Mouse (Mus musculus) urinary bladder, adult 2 months (tissue): ENCODE results near the gene Zfp710. TPM values are rescaled to one million over a fixed set of nuclear protein-coding genes. Genes with fewer than 3 reads are reported as not detected.

Experiments
- DNase-seq: peaks from one replicate; pipeline ENCODE4 v3.0.0; 2022; ENCODE audit warnings: low spot score
- polyA plus RNA-seq: library from polyadenylated mRNA; depleted of rRNA; stranded (reverse); fragments of >200 nt; gene quantifications from 2 replicates; pipeline ENCODE4 v1.2.3, GENCODE M21; 2012

Gene Zfp710
- polyA plus RNA-seq, 1 experiment: 15.6 TPM

DNA sequence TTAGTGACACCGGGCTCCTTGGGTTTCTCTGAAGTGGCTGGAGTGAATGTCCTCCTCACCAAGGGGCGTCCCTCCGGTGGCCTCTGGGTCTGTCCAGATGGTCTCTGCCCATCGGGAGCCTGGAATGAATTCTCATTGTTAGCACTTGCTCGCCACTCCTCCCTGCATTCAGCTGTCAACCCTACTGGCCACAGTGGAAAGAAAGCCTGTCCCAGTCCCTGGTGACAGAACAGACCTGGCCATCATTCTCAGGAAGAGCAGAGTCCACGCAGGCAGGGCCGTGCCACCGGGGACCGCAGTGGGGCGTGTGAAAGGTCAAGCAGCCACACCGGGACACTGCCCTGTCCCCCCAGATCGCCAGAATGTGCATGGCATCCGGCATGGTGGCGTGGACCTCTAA is 33.2 kb downstream of the Zfp710 start:
- DNase-seq: no peak

DNA sequence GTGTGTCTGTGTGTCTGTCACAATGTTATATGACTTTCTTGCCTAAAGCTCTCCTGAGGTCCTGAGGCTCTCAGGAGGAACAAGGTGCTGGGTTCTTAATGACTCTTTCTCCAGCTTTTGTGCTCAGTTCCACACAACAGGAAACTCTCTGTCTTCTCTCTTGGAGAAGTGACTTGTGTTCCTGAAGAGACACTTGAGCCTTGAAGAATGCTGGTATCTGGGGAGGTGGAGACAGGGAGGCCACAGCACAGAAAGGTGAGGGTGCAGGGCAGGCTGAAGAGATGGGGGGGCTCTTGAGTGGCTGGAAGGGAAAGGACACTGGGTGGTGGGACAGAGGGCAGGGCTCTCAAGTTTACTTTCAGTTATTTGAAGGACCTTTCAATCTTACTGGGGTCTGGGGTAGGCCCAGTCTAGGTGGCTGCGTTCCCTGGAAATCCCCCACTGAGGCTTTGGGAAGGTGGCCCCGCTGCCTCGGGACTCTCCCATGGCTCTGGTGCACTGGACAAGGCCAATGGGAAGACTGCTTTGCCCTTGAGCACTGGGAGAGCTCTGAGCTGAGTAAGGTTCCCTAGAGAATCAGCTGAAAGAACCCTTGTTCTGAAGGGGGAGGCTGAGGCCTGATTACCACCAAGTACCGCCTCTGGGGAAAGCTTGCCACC is 33.9 kb downstream of the Zfp710 start:
- DNase-seq: no peak

DNA sequence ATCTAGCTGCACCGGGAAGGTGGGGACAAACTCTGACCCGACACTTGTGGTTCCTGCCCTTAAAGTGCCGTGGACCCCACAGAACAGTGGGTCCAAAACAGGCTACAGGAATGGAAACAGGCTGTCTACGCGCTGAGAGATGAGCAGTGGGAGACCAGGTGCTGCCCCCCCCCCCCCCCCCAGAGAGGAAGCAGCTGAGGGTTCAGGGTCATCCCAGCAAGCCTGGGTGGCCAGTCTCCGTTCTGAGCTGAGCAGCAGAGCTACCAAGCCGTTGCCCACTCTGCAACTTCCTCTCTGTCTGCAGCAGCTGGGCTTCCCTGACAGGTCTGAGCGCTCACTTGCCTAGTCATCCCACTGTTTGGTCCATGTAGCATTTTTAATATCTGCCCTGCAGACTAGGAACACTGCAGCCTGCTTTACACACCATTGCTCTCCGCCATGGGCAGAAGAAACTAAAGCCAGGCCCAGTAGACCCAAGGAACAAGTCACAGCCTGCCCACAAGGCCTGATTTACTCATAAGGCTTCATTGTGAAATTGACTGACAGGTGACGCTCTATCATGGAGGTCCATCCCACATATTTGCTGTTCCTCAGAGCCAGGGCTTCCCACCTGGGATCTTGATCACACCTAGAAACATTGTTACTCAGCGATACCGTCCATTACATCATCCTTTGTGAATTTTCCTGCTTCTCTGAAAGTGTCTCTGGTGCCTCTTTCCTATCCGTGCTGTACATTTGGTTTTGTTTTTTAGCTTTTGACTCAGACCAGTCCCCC is 34.6 kb downstream of the Zfp710 start:
- DNase-seq: no peak

DNA sequence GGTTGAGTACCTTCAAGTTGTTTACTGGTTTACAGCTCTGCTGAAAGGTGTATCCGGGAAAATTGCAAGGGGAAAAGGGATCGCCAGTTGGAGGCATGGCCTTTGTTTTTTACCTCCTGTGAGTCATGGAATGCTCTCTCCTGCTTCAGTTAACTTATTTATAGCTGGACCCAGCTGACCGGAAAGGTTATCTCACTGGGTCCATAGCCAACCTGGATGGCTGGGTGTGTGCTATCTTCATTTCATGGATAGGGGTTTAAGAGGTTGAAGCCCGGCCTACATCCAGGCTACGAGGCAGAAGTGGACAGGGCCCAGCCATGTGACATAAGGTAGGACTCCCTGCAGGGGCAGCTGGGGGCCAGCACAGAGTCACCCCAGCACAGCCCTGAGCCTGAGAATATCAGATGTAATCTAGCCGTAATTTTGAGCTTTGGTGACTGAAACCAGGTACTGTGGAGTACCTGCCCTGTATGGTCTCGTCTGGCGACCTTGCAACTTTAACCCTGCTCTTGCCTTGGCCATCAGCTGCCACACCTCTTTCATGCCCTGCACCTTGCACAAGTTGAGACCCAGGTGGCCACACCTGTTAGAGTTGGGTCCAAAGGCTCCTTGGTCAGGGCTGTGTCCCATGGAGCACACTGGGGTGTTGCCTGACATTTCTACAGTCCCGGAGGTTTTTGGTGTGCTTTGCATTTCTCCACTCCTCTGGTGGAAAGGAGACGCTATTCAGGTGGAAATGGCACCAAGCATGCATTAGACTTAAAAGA is 35.6 kb downstream of the Zfp710 start:
- no peak for DNase-seq

DNA sequence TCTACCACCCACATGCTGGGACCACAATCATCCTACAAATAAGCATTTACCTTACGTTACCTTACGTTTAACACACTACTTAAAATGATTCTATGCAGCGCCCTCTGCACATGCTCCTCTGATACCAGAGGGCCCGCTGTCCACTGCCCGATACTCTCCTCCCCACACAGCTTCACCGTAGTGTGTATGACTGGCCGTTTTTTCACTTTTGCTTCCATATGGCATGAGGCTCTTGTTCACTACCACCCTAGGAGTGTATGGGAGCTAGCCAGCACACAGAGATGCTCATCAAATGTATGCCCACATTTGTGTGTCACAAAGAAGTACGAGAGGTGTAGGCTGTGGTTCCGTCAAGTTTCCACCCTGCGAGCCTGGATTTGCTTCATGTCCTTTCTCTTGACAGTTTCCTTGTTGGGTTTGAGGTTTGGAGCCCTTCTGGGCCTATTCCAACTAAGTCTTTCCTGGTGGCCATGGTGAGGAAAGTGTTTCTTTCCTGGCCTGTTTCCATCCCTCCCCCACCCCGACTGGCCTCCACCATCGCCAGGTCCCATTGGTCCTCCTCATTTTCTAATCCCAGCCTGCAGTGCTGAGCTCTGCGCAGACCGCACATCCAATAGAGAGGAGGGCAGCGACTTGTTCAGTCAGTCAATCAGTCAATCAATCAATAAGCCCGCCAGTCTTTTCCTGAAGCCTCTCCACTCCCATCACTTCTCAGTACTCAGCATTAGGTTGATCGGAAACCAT is 37.6 kb downstream of the Zfp710 start:
- DNase-seq: no peak

DNA sequence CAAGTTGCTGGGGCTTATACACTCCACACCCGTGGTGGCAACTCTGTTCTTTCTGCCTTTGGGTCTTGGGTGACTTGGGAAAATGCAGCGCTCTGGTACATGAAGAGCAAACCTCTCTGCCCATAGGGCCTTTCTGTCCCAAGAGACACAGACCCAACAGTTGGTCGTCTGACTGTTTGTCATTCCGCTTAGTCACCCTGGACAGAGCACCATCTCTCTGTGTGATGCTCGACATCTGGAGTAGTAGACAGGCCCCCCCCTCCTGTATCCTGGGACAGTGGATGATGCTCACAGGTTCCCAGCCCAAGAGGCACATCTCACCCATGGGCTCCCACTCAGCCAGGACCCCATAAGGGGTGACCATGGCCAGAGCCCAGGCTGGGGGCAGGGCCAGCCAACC is 38.6 kb downstream of the Zfp710 start:
- no peak for DNase-seq

DNA sequence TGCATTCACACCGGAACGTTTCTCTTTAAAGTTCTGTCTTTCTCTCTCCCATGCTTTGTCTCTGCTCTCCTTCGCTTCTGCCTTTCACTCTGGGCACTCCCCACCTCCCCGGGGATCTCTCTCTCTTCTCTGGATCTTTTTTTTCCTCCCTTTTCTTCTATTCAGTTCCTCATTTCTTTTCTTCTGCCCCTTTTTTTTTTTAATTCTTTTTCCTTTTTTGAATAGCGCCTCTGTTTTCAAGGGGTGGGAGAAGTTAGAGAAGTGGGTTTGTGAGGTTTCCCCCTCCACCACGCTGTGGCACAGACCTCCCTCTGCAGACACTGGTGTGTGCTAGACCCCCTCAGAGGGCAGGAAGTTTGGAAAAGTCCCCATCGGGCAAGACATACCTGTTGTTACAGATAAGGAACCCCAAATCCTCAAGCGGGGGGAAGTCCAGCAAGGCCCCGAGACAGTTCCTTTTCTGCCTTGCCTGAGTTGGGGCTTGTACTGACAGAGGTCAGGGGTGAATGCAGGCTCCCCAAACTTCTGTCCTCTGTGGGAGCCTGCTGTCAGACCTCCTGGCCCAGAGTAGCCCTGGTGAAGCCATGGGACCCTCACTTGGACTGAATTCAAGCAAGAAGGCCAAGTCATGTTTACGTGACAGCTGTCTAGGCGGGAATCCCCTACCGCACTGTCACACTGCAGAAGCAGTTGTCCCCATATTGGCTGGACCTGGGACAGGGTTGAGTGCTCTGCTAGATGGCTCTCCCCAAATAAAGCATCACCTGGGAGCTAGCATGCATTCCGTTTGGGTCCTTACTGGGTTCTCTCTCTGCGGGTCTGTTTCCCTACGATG is 39.5 kb downstream of the Zfp710 start:
- no peak for DNase-seq

DNA sequence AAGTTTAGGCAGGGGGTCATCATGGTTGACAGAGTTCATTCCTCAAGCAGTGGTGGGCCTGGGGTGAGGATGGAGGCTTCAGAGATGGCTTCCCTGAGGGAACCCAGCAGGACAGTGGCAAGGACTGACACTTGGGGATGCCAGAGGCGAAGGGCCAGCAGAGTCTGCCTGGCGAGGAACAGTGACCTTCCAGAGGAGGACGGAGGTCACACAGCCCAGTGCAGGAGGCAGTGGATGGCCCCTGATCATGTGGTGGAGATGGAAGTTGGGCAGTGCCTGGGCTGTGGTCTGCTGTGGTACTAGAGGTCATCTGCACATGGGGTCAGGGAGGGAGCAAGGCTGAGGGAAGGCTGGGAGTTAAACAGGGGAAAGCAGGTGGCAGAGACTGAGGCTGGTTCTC is 40.6 kb downstream of the Zfp710 start:
- no peak for DNase-seq

DNA sequence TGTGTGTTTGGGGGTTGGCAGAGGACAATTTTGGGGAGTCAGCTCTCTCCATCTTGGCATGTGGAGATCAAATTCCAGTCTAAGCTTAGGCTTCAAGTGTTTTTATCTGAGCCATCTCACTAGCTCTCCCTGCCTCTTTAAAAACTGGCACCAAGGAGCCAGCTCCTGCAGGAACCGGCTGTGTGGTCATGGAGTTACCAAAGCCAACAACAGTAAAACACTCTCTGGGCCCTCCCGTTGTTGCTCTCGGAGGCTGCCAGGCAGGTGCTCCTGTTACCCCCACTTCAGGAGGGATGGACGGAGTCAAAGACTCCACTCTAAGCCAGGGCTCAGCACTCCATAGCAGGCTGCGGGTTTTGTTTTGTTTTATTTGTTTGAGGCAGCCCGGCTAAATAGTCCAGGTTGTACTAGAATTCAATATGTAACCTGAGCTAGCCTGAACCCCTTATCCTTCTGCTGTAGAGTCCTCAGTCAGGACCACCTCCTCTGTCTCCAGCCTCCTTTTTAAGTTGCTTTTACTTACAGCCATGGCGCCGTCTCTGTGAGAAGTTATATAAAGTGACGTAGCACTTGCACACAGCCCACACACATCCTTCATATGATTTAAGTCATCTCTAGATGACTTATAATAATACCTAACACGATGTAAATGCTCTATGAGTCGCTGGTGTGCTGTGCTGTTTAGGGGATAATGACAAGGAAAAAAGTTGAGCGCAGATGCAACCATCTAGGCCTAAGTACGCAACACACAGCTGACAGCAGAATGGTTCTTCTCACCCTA is 42.3 kb downstream of the Zfp710 start:
- DNase-seq: no peak

DNA sequence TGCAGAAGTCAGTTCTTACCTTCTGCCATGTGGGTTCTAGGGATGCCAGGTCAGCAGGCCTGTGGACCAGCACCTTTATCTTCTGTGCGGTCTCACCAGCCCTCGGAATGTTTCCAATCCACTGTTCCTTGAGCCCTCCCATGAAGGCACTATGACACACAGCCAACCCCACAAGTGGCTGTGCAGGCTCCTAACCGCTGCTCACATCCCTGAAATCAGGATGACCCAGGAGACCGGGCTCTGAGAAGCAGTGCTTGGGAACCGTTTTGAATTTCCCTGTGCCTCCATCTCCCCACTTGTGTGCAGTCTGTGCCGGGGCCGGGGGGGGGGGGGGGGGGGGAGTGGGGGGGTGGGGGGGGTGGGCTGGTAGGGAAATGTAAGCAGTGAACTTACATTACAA is 43.7 kb downstream of the Zfp710 start:
- no peak for DNase-seq

DNA sequence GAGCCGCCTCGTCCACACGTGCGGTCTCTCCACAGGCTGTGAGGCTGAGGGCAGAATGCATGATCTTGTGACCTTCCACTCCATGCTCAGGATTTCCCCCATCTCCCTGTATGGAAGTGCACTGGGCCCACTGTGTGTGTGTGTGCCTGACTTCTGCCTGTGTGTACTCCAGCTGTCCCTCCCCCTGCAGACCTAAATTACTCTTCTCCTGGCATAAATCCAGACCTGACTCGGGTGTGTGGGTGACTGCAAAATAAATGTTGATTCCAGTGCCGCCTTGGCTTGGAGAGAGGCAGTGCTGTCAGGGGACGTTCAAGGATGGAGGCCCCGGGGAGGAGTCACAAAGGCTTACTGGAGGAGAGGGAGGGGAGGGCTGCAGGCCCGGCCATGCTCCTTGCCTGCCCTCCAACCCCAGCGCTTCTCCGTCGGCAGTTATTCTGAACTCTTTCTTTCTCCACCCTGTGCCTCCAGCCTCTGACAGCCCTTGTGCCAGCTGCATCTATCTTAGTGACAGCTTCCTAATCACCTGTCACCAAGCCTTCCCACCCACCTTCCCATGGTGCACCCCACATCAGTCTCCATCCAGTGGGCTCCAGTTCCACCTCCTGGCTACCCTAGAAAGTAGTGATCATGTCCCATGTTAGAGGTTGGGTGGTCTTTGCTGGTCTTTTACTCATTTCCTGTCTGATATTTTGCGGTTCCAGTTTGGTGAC is 45.2 kb downstream of the Zfp710 start:
- DNase-seq: no peak

DNA sequence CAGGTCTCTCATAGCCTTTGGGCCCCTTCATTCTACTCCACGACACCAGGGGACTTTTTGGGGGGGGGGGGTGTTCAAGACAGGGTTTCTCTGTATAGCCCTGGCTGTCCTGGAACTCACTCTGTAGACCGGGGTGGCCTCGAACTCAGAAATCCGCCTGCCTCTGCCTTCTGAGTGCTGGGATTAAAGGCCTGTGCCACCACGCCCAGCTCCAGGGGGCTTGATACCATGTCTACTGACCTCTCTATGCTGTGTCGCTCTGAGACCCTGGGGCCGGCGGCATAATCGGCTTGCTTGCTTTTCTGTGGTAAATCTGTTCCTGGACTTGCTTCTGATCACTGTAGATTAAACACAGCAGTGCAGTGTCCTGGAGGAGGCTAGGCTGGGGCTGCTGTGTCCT is 46.6 kb downstream of the Zfp710 start:
- no peak for DNase-seq

DNA sequence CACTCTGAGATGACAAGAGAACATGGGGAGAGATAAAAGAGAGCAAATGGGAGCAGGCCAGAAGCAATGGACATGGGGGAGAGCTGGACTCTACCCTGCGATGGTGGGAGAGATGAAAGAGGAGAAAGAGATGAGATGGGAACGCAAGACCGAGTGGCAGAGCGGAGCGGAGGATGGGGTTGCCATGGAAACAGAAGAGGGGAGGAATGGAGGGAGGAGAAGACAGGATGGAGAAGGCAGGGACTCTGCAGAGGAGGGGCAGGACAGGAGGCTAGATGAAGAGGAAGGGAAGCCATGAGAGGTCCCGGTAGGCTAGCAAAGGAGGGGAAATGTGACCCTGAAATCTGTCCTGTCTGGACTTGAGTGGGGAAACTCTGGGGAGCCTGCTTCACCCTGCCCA is 47.7 kb downstream of the Zfp710 start:
- no peak for DNase-seq

DNA sequence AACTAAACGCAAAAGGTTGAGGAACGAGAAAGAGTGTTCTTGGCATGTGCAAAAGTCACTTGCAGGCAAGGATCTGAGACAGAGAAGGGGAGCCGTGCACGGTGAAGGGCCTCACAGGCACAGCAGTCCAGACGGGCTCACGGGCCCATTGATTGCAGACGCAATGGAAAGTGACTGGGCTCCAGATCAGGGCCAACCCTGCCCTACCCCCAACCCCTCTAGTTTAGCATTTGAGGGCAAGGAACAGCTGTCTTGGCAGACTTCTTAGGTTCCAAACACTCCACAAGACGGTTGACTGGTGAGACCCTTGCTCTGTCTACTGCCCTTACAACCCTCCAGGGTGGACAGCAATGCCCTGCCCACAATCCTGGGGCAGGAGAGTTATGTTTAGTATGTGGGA is 48.9 kb downstream of the Zfp710 start:
- no peak for DNase-seq

DNA sequence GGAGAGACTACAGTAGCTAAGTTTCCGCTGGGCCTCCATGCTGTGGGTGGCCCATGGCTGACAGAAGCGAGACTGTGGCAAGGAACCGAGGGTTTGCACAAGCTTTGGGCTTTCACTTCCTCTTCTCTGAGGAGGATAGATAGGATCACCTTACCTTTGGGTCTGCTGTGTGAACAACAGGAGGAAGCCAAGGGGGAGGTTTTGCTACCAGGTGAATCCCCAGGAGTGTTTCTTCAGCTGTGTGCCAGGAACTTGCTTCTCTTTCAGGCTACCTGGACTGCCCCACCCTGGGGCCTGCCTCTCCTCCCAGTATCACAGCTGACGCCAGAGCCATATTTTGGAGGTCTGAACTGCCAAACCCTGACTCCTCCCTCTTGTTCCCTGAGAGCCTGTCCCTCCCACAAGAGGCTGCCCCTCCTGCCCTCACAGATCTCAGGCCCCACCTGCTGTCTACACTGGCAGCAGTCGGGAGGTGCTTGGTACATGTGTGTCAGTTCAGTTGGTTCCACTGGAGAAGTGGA is 50.4 kb downstream of the Zfp710 start:
- no peak for DNase-seq

DNA sequence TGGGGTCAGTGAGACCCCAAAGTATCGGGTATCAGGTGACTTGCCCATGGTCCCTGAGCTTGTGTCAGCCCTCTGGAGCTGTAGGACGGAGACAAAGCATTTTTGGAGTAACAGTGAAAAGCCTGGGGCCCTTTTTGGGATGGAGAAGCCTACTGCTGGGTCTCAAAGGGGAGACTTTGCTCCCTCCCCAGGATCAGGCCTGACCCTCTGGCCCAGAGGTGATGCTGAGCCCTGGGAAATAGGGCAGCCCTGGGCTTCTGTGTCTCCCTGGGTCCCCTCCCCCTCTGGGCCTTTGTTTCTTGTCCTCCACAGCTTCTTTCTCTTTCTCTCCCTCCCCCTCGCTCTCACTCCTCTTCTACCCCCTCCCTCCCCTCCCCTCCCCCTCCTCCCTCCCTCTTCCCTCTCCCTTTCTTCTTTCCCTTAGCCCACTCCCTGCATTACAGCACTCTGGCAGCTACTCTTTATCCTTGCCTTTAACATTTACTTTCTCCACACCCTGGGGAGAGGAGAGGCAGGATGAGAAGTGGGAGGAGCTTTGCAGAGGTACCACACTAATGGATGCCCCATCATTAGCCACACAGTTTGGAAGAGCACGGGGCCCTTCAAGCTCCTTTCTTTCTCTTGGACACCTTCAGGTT is 51.5 kb downstream of the Zfp710 start:
- no peak for DNase-seq

DNA sequence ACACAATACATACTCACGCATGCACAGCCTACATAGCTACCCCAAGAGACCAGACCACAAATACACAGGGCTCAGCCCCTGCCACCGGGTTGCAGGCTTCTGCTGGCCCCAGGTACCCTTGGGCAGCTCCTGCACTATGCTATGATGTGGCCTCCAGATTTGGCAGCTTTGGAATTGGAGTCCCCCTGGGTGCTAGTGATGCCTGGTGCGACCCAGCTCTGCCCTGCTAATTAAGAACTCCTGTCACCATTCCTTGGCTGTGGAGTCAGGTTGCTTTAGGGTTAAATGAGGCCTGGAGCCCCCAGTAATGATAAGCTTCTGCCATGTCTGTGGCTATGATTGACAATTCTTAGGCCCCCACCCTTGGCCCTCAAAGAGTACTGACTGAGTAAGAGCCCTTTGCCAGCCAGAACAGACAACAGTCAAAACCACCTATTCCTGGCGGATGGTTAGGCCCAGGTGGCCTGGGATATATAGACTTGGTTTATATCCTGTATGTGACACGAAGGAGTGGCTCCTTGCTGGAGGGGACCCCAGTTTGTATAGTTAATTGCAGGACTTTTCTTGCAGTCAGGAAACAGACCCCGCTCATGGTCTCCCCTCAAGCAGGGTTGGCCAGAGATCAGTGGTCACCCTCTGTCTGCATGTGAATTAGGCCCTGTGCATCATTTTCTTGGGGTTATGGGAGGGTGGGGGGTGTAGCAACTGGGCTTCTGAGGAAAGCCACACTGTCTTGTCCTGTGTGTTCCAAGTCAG is 52.5 kb downstream of the Zfp710 start:
- DNase-seq: no peak

DNA sequence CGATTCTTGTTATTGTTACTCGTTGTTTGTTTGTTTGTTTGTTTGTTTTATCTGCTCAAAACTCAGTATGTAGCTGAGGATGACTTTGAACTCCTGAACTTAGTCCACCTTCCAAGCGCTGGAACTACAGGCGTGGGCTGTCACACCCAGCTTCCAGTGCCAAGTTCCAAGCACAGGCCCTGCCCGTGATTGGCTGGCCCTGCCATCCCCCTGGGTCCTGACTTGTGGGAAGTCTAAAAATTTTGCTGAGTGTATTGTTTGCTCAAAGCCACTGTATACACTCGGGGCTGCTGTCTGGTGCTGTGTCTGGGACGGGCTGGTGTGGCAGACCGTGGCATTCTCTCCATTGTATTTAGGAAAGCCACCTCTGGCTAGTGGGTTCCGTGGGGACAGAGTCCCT is 53.2 kb downstream of the Zfp710 start:
- DNase-seq: no peak
